Mouse (Mus musculus): ENCODE measurements at regions not wholly inside any gene's neighbourhood (a gene's known extent, or its start where the extent isn't known, plus 50 kb on each side); places are given as distances from the start of the nearest gene placed in this dataset.

DNA sequence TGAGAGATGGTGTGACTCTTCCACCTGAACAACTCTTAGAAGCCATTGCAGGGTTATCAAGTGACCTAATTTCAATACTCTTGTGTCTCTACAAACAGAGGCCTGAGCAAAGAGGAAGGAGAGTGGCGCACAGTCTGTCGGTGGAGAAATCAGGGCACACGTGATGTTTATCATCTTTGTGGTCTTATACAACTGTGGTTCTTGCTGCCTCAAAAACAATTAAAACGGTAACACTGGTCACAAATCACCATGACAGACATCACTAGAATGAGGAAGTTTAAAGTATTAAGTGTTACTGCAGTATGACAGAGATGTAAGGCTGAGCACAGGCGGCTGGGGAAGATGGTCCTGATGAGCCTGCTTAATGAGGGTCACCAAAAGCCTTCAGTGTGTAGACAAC, 73.6 kb downstream of the Sdc1 start:
- Histone ChIP-seq H3K4me1 (replicated peaks) (no peaks in the 10 kb centered on the region), H3K27me3 (no peaks in the 10 kb centered on the region), H3K9me3 (replicated peaks) (no peaks in the 10 kb centered on the region), H3K4me3 (no peak overlapping the region), H3K4me2 (no peak overlapping the region), H3K36me3 (no peaks in the 10 kb centered on the region), H3K27ac (no peak overlapping the region), H3K9ac (no peak overlapping the region)
- 75% methylated on average over 5 of the region's 5 CpGs for WGBS
- no peak for ATAC-seq (replicated peaks; ENCODE audit: insufficient number of reproducible peaks, insufficient read depth, low FRiP score, low read depth)

DNA sequence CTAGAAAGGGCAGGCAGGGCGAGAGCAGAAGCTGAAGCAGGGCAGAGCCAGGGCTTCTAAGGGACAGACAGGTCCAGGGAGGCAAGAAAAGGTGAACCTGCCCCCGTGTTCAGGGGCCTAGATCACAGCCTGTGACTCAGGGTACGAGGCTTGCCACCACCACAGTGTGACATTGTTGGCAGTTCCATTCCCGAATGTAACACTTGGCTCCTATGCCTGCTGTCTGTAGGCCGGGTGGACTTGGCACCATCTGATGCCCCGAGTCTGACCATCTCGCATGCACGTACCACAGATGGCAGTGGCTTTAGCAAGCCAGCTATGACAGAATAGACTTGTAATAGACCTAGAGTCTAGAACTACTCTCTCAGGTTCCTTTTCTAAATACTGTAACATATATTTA, 74.3 kb downstream of the Sdc1 start:
- H3K4me1 ChIP-seq (replicated peaks) = no peaks in the 10 kb centered on the region
- no peaks in the 10 kb centered on the region for H3K36me3 ChIP-seq
- no peak overlapping the region for H3K4me2 ChIP-seq
- no peak overlapping the region for H3K9ac ChIP-seq
- 84% methylated on average over 8 of the region's 8 CpGs for WGBS
- H3K9me3 ChIP-seq (replicated peaks) = no peaks in the 10 kb centered on the region
- H3K4me3 ChIP-seq = no peak overlapping the region
- ATAC-seq (replicated peaks; ENCODE audit: insufficient number of reproducible peaks, insufficient read depth, low FRiP score, low read depth) = no peak
- H3K27me3 ChIP-seq = no peaks in the 10 kb centered on the region
- no peak overlapping the region for H3K27ac ChIP-seq

DNA sequence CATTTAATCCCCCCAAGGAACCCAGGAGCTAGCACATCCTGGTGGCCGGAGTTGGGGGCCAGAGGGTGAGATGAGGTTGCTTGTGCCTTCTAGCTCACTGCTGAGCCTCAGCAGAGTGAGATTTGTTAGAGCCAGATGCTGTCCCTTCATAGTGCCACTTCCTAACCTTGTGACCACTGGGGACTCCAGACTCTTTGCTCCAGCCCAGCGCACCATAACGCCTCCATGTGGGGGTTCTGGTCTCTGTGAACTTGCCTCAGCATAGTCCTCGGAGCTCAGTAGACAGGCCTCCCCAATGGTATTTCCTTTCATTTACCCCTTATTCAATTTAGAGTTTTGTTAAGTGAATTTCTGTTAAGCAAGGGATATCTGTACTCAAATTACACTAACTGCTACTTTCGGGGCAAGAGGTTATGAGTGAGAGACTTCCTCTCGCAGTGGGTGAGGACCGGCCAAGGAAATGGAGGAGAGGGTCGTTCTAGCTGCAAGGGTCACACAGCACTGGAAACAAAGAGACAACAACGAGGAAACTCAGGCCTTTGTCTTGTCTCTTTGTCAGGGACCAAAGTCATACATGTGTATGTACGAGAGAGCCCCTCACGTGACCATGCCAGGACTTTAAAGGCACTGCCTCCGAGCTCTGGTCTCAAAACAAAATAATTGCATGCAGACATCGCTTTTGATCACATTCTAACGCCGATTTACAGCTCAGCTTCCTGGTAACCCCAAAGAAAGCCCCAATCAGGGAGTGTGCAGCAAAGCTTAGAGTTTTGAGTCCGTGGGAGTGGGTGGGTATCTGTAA, 74.8 kb upstream of the Laptm4a start:
- WGBS = 60% methylated on average over 16 of the region's 16 CpGs
- H3K27ac ChIP-seq = no peak overlapping the region
- no peak overlapping the region for H3K4me3 ChIP-seq
- no peaks in the 10 kb centered on the region for H3K27me3 ChIP-seq
- no peak overlapping the region for H3K4me2 ChIP-seq
- ATAC-seq (replicated peaks; ENCODE audit: insufficient number of reproducible peaks, insufficient read depth, low FRiP score, low read depth) = no peak
- no peaks in the 10 kb centered on the region for H3K9me3 ChIP-seq (replicated peaks)
- H3K9ac ChIP-seq = no peak overlapping the region
- no peaks in the 10 kb centered on the region for H3K4me1 ChIP-seq (replicated peaks)
- H3K36me3 ChIP-seq = no peaks in the 10 kb centered on the region

DNA sequence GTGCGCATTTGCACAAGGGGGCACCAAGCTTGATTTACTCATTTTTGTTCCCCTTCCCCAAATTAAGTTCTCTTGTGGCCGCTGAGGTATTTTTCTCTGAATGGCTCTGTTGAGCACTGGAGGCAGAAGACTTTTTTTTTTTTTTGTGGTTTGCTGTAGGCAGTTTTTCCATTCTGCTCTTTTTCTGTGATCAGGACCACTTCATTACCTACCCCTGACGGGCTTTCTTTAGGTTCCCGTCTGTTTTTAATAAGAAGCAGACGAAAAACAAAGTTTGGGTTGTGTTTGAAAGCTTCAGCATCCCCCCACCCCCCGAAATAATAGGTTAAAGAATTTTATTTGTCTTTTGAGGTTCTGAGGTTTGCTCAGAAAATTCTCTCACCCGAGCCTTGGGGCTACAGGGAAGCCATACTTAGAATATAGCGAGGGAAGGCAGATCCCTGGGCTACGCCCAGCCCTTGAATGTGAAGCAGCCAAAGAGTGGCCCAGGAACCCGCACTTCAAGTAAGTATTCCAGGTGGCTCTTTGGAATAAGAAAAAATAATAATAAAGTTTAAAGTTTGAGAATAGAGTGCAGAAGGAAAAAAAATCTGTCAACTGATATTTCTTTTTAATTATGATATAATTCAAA, 74.1 kb upstream of the Laptm4a start:
- Histone ChIP-seq H3K4me1 (replicated peaks) (no peaks in the 10 kb centered on the region), H3K9me3 (replicated peaks) (no peaks in the 10 kb centered on the region), H3K27me3 (no peaks in the 10 kb centered on the region), H3K27ac (no peak overlapping the region), H3K4me2 (no peak overlapping the region), H3K4me3 (no peak overlapping the region), H3K36me3 (no peaks in the 10 kb centered on the region), H3K9ac (no peak overlapping the region)
- ATAC-seq (replicated peaks; ENCODE audit: insufficient number of reproducible peaks, insufficient read depth, low FRiP score, low read depth) = no peak
- WGBS = 67% methylated on average over 10 of the region's 10 CpGs

DNA sequence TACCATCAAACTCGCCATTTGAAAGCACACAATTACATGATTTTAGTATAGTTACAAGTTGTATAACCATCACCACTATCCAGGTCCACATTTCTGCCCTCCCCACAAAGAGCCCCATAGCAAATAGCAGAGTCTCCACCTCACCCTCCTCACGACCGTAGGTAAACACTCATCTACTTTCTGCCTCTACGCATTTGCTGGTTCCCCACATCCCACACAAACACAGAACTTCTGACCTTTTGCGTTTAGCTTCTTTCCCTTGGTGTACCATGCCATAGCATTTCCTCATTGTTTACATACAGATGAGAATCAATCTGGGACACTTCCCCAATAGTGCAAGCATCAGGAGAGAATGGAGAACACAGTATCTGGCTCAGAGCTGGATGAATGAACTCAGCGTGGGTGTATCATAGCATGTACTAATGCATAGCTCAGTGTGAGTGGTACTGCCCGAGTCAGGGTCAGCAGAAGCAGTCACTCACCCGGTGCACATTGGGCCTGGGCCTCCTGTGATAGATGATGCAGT, 73.5 kb upstream of the Laptm4a start:
- no peaks in the 10 kb centered on the region for H3K27me3 ChIP-seq
- 78% methylated on average over 8 of the region's 8 CpGs for WGBS
- H3K36me3 ChIP-seq = no peaks in the 10 kb centered on the region
- no peak overlapping the region for H3K4me2 ChIP-seq
- H3K4me1 ChIP-seq (replicated peaks) = no peaks in the 10 kb centered on the region
- H3K4me3 ChIP-seq = no peak overlapping the region
- H3K9ac ChIP-seq = no peak overlapping the region
- no peak overlapping the region for H3K27ac ChIP-seq
- no peaks in the 10 kb centered on the region for H3K9me3 ChIP-seq (replicated peaks)
- ATAC-seq (replicated peaks; ENCODE audit: insufficient number of reproducible peaks, insufficient read depth, low FRiP score, low read depth) = no peak

DNA sequence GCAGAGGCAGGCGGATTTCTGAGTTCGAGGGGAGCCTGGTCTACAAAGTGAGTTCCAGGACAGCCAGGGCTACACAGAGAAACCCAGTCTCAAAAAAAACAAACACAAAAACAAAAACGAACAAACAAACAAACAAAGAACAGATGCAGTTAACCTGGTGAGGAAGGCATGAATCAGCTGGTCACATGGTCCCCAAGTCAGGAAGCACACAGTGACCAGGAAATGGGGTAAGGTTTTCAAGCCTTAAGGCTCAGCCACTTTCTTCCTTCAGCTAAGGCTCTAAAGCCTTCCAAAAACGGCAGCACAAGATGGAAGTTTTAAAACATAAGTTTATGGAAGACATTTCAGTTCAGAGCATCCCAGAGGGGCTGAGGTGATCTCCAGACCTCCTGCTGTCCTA, 67.6 kb upstream of the Laptm4a start:
- Histone ChIP-seq H3K4me3 (no peak overlapping the region), H3K9me3 (replicated peaks) (no peaks in the 10 kb centered on the region), H3K27ac (no peak overlapping the region), H3K4me1 (replicated peaks) (peaks cover 22% of the 10 kb centered on the region), H3K27me3 (no peaks in the 10 kb centered on the region), H3K36me3 (no peaks in the 10 kb centered on the region), H3K4me2 (no peak overlapping the region), H3K9ac (no peak overlapping the region)
- WGBS = 76% methylated on average over 4 of the region's 4 CpGs
- ATAC-seq (replicated peaks; ENCODE audit: insufficient number of reproducible peaks, insufficient read depth, low FRiP score, low read depth) = no peak

DNA sequence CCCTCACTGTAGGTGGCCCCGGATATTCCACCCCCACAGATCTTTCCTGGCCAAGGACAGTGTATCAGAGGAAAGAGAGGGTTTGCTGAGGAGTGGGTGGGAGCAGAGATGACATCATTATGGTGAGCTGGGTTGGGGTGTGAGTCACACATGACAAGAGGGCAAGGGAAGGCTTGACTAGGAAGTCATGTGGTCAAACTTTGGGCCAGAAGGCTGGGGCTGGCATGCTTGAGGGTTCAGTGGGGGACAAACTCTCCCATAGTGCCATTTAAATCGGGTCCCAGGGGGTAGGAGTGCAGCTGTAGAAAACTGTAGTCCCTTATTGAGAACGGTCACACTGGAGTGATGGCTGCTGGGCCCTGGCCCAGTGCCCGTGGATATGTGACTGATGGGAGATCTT, 67.1 kb upstream of the Laptm4a start:
- no peaks in the 10 kb centered on the region for H3K27me3 ChIP-seq
- ATAC-seq (replicated peaks; ENCODE audit: insufficient number of reproducible peaks, insufficient read depth, low FRiP score, low read depth) = no peak
- no peak overlapping the region for H3K9ac ChIP-seq
- no peak overlapping the region for H3K4me3 ChIP-seq
- WGBS = 71% methylated on average over 4 of the region's 4 CpGs
- peaks cover 27% of the 10 kb centered on the region for H3K4me1 ChIP-seq (replicated peaks)
- H3K9me3 ChIP-seq (replicated peaks) = no peaks in the 10 kb centered on the region
- H3K4me2 ChIP-seq = no peak overlapping the region
- H3K36me3 ChIP-seq = no peaks in the 10 kb centered on the region
- H3K27ac ChIP-seq = no peak overlapping the region

DNA sequence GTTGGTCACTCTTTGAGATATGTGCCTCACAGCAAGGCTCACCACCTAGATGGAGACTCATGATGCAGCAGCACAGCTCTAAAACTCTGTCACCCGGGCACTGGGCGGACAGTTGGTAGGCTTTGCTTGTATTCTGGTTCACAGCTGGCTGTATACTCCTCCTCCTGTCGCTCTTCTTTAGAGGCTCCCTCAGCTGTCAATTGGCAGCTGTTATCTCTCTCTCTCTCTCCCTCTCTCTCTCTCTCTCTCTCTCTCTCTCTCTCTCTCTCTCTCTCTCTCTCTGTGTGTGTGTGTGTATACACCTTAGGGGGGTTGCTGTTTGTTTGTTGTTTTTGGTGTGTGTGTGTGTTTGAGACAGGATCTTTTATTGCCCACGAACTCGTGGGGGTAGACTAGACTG, 66.3 kb upstream of the Laptm4a start:
- H3K4me3 ChIP-seq = no peak overlapping the region
- H3K4me2 ChIP-seq = no peak overlapping the region
- no peaks in the 10 kb centered on the region for H3K36me3 ChIP-seq
- ATAC-seq (replicated peaks; ENCODE audit: insufficient number of reproducible peaks, insufficient read depth, low FRiP score, low read depth) = no peak
- H3K27me3 ChIP-seq = no peaks in the 10 kb centered on the region
- no peak overlapping the region for H3K9ac ChIP-seq
- H3K4me1 ChIP-seq (replicated peaks) = peaks cover 34% of the 10 kb centered on the region
- no peaks in the 10 kb centered on the region for H3K9me3 ChIP-seq (replicated peaks)
- H3K27ac ChIP-seq = no peak overlapping the region
- WGBS = 51% methylated on average over 5 of the region's 5 CpGs

- no peak for ATAC-seq (replicated peaks; ENCODE audit: insufficient number of reproducible peaks, insufficient read depth, low FRiP score, low read depth)
- 35% methylated on average over 1 of the region's 1 CpGs for WGBS
- no peak overlapping the region for H3K4me2 ChIP-seq
- no peak overlapping the region for H3K27ac ChIP-seq
- H3K36me3 ChIP-seq = no peaks in the 10 kb centered on the region
- H3K4me1 ChIP-seq (replicated peaks) = peaks cover 39% of the 10 kb centered on the region
- H3K4me3 ChIP-seq = no peak overlapping the region
- no peaks in the 10 kb centered on the region for H3K27me3 ChIP-seq
- no peak overlapping the region for H3K9ac ChIP-seq
- H3K9me3 ChIP-seq (replicated peaks) = no peaks in the 10 kb centered on the region
These were observed 65.4 kb upstream of the Laptm4a start for GRCm38 (mm10) chr12:8856051-8856543.

DNA sequence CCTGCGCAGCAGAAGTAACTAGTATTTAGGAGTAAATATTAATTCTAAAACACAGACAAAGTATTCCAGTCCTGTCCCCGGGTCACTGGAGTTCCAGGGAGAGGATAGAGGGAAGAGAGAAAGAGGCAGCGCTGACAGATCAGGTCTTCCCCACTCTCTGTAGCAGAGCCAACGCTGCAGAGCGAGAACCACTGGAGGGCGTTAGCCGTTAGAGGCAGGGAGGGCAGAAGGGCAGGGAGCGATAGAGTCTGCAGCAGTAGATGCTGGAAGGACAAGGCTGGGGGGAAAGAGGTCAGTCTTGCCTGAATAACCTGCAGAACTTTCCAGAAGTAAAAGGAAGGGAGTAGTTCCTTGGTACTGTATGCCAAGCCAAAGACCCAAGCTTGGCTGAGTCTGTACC, 64.2 kb upstream of the Laptm4a start:
- WGBS = 56% methylated on average over 8 of the region's 8 CpGs
- peaks cover 39% of the 10 kb centered on the region for H3K4me1 ChIP-seq (replicated peaks)
- H3K27me3 ChIP-seq = peaks cover 6% of the 10 kb centered on the region; the same call in 1 of the 2 replicates
- no peak overlapping the region for H3K9ac ChIP-seq
- H3K9me3 ChIP-seq (replicated peaks) = no peaks in the 10 kb centered on the region
- ATAC-seq (replicated peaks; ENCODE audit: insufficient number of reproducible peaks, insufficient read depth, low FRiP score, low read depth) = no peak
- no peak overlapping the region for H3K4me3 ChIP-seq
- H3K27ac ChIP-seq = no peak overlapping the region
- H3K36me3 ChIP-seq = no peaks in the 10 kb centered on the region
- no peak overlapping the region for H3K4me2 ChIP-seq

DNA sequence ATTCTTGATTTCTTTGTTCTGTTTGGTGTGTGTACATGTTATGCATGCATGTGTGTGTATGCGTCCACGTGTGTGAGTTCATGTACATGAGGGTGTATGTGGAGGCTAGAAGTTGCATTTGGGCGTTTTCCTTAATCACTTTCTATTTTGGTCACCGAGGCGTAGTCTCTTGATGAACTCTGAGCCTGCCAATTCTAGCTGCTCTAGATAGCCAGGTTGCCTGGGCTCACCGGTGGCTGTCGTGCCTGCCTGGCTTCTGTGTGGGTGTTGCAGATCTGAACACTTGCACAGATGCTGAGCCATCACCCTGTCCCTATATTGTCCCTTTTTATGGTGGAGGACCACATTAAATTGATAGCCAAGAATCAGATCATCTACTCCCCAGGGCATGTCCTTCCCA, 62.7 kb upstream of the Laptm4a start:
- ATAC-seq (replicated peaks; ENCODE audit: insufficient number of reproducible peaks, insufficient read depth, low FRiP score, low read depth) = peak; percentile 60; the same call in 1 of the 2 replicates
- Histone ChIP-seq H3K4me3 (no peak overlapping the region), H3K27ac (peak overlapping the region; percentile 75), H3K9me3 (replicated peaks) (no peaks in the 10 kb centered on the region), H3K27me3 (peaks cover 6% of the 10 kb centered on the region; the same call in 1 of the 2 replicates), H3K36me3 (no peaks in the 10 kb centered on the region), H3K4me2 (peak overlapping the region; percentile 11), H3K4me1 (replicated peaks) (peaks cover 39% of the 10 kb centered on the region), H3K9ac (no peak overlapping the region)
- 28% methylated on average over 7 of the region's 7 CpGs for WGBS
